Mouse (Mus musculus) G1E (cell line): Measurements from ENCODE around the gene Macrod2.

Experiments used
- CTCF ChIP-seq: IDR thresholded peaks from 2 replicates; pipeline ENCODE4 v1.5.1; 2012; ENCODE audit warnings: low read depth, low read length, inconsistent platforms, mixed read lengths
- GATA1 ChIP-seq: IDR thresholded peaks from 2 replicates; pipeline ENCODE4 v1.6.1; 2012; ENCODE audit warnings: borderline replicate concordance, low read length, inconsistent platforms, mixed read lengths
- GATA2 ChIP-seq: IDR thresholded peaks from 2 replicates; pipeline ENCODE4 v1.6.1; 2012; ENCODE audit warnings: low read depth, low read length, inconsistent platforms, borderline replicate concordance
- TAL1 ChIP-seq: conservative IDR thresholded peaks from 2 replicates; pipeline ENCODE4 v1.6.1; 2012; ENCODE audit warnings: low read depth, low read length, inconsistent platforms, mixed read lengths

DNA sequence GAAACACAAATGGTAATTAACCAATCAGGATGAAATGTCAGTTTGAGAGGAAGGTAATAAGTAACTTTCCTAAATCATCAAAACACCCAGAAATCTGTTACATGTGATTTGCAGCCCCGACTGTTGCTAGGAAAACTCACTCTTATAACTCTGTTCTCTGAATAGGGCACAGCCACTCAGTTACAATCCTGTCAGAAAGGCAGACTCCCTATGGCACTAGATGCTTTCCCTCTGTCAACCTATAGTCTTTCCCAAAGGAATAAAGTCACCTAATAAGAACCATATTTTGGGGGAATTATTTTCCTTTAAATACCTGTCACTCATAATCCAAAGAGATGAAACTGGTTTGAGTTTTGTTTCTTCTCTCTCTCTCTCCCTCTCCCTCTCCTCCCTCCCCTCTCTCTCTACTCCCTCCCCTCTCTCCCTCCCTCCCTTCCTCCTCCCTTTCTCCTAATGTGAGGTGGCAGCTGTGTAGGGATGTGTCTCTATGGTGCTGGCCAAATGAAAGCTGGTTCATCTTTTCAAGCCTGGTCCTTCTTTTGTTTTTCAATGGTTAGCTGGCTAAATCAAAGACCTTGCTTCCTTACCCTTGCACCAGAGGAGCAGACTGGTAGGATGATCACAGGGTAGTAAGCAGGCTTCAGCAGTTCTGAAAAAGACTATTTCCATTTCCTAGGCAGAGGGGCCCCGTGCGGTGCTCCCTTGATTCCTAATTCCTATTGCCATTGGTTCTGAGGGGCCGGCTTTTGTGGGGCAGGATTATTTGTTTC, 661.8 kb downstream of the Macrod2 start:
- TF ChIP-seq GATA2 (no peak), CTCF (no peak), TAL1 (no peak), GATA1 (no peak)
